Mouse (Mus musculus) liver (tissue): ENCODE results near the gene Kcna7.
"Not testable (repeated sequence)": the region's sequence is repeated elsewhere in the genome, so short reads cannot be mapped to it uniquely, and the experiment has no call there.

Experiments
- DNase-seq: peaks from one replicate; pipeline ENCODE4 v3.0.0-alpha.2; 2020; ENCODE audit warnings: mixed read lengths

The Kcna7 gene

DNA sequence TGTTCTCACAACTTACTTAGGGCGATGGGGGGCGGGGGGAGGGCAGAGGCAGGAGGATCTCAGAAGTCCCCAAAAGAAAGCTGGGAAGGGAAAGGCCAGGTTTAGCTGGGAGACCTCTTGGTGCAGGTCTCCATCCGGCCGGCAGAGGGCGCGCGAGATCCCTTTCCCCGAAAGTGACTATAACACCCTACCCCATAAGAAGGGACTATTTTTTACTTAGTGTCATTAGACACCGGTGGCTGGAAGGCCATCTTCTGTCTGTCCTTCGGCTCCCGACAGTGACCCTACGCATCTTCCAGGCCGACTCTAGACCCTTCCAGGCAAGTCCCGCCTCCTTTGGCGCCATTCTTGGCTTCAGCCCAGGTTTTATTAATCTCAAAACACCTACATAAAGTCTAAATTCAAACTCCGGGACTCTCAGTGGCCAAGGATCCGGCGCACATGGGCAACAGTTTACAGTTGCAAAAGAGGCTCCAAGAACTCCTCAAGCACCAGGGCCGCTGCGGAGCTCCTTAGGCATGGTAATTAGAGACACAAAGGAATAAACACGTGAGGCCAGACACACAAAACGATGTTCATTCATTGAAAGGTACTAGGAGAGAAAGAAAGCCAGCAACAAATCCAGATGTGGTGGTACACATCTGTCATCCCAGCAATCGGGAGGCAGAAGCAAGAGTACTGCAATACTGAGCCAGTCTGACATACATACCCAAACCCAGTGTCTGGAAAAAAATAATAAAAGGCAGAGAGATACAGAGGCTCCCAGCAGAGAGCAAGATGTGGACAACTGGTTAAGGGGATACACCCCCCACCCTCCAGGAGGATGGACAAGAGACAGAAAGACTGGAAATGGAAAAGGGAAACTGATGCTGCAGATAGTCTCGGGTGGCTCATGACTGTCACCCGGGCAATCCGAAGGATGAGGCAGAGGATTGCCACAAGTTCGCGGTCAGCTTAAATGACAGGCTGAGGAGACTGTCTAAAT is at the start of gene Kcna7:
Gene Kcna7, plus strand, starts transcription at position 563 of the 985 bp plus-strand sequence.
- peak; percentile 63 for DNase-seq

DNA sequence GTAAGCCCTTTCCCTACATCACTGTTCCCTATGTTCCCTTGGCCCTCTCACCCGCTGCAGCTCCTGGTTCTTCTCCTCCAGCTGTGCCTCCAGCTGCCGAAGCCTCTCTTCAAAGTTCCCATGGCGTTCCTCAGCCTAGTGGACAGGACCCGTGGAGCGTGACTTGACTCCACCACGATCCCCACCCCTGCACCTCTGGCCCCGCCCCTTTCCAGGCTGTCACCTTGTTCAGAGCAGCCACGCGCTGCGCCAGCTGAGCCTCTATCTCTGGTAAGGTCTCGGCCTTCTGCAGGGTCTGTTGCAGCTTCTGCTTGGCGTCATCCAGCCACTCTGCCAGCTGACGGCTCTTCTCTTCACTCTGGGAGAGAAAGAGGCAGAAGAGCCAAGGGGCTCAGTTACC is 49.4 kb upstream of the Kcna7 start:
- DNase-seq: no peak

DNA sequence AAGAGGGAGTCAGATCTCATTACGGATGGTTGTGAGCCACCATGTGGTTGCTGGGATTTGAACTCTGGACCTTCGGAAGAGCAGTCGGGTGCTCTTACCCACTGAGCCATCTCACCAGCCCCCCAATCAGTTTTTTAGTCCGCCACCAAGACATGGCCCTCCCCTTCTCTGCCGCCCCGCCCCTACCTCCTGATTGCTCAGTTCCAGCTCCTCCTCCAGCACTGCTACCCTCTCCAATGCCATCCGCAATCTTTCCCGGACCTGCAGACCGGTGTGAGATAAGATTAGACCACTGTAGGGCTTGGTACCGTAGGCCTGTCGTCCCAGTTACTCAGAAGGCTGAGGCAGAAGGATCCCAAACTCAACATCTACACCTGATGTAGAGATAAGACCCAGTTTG is 46.4 kb upstream of the Kcna7 start:
- DNase-seq: not testable (repeated sequence)

DNA sequence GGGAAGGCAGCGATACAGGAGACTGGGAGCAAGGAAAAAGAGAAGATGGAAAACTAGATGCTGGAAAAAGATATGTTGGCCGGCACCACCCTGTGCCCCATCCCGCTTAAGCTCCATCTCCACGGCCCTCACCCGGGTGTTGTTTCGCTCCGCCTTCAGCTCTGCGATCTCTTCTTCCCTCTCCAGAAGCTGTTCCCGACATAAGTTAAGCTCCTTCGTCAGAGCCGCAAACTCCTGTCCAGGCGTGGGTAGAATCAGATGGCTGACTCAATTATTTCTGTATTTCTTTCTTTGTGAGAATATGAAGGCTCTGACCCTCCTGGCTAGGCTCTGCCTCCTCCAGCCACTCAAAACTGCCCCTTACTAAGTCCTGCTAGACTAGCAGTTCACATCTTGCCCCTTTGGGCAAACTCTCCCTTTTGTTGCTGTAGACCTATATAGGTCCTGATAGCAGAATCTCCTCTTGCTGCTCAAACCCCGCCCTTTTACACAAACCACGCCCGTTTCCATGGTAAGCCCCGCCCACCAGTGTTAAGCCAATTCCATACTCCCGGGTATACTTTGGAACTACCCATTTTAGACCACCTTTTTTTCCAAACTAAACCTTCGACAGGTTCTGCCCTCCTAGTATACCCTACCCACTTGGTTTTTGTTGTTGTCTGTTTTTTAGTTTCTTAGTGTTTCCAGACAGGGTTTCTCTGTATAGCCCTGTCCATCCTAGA is 44.9 kb upstream of the Kcna7 start:
- peak; percentile 50 for DNase-seq

DNA sequence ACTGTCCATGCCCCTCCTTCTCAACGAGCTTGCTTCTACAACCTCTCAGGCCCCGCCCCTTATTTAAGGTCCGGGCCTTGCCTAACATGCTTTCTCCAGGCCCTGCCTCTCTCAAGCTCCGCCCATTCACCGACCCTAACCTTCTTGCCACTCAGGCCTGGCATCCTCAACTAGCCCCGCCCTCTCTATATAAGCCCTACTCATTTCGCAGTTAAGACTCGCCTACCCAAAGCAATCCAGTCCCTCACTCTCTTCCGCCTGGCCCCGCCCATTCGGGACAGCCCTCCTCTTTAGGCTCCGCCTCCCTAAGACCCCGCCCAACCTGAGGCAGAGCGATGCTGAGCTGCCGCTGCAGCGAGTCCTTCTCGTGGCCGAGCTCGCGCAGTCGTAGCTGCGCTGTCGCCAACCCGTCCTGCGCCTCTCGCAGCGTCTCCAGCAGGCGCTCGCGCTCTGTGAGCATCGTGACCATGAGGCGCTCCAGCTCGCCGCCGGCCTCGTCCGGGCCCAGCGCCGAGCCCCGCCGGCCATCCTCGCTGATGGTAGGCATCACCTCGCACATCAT is 44.1 kb upstream of the Kcna7 start:
- peak; percentile 85 for DNase-seq

DNA sequence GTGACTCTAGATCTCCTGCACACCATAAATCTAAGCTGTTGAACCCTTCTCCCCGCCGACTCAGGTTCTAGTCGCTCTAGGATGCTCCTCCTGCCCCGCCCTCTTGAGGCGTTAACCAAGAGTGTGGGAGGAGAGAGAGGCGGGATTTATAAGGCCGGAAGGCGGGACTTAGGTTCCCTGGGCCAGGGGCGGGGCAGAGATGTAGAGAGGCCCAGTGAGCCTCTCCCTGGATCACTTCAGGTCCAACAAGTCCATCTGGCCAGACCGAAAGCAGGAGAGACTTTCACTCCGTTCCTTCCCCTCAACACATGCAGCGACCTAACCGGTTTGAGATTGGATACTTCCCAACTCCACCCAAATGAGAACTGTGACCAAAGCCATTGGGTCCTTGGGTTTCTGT is 42.7 kb upstream of the Kcna7 start:
- peak; percentile 79 for DNase-seq

DNA sequence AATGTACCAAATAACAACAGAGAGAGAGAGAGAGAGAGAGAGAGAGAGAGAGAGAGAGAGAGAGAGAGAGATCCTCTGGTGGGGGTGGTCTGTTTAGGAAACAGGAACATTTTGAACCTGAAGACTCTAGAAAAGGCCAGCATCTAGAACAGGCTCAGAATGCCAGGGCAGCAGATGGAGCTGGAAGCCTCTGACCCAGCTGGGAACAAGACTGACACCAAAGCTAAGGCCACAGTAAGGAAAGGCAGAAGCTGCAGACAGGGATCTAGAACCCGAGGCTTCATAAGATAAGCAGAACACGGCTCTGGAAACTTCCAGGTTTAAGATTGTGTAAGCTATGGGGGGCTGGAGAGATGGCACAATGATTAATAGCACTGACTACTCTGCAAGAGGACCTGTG is 41.5 kb upstream of the Kcna7 start:
- no peak for DNase-seq

DNA sequence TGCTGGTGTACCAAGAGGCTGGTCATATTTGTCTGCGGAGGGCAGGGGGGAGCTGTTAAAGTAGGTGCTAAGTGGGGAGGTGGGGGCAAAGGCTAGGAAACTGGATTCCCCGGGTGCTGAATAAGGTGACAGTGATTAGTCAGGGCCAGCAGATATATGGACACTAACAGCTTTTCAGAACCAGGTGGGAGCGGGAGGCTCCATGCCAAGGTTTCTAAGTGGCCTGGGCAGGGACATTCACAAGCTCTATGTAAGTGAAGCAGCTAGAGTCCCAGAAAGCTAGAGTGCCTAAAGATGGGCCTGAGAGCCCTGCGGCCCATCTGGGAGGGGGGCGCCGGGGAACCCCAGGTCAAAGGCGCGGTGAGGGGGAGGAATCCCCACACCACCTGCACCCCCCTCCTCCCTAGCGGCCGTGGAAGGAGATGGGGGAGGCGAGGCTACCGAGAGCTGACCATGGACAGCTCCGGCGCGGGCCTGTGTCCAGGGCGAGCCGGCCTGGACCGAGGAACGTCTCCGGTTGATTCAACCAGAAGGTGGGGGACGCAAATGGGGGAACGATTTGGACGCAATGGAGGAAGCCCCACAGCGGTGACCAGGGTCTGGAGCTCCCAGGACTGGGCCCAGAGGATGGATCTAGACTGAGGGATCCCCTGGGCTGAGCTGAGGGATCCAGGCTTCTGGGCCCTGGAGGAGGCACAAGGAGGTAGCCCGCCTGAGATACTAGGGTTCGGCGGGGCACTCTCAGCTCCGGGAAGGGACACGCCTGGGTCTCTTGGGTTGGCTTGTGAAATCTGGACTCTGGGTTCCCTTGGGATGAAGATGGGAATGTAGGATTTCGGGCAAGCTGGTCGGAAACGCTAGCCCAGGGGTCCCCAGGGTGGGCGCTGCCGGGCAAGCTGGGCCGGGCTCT is 39.5 kb upstream of the Kcna7 start:
- no peak for DNase-seq

DNA sequence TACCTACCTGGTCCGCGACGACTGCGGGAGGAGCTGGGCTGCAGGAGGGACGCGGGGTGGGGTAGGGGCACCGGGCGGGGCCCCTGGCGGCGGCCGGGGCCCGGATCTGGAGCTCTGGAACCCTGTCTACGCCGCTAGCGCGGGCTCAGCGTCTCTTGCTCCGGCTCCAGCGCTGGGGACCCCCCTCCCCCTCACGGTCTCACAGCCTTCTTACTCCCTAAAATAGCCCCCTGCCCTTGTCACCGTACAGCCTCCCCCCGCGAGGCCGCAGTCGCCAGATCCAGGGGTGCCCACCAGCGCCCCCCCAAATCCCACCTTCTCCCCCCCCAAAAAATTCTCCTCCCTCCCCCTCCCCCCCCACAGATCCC is 38.8 kb upstream of the Kcna7 start, which contains the start of gene Ppfia3:
Gene Ppfia3, minus strand, starts transcription at position 368 of the 368 bp plus-strand sequence.
- no peak for DNase-seq

DNA sequence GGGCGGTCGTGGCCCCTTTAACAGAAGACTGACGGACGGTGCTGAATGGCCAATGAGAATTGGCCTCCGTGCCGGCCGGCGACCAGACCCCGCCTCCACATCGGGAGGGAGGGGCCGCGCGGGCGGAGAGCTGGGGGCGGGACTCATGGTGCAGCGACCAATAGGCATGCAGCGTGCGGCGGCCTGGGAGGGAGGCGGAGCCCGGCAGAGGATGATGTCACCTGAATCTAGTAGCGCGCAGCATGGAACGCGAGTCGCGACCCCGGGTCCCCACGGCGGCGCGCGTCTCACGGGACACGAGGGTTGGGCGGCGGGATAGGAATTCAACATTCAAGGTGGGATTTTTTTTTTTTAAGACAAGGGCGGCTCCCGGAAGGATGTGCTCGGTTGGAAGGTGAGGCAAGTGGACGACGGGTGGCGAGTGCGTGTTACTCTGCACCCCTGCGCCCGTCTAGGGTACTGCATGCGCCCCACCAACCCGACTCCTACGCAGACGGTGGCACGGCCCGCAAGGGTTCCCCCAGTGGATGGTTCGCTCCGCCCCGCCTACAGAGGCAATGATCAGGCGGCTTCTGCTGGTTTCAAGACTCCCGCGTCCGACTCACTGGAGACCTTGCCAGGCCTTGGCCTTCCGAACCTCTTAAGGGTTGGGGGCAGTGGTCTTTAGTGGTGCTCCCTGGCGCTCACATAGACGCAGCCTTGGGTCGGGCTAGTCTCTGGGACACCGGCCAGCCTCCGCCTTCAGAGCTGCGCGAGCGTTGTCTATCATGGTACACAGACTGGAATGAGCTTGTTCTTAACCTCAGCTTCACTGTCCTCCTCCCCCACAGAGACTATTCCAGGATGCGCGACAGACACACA is 38.2 kb upstream of the Kcna7 start:
- peak; percentile 97 for DNase-seq

DNA sequence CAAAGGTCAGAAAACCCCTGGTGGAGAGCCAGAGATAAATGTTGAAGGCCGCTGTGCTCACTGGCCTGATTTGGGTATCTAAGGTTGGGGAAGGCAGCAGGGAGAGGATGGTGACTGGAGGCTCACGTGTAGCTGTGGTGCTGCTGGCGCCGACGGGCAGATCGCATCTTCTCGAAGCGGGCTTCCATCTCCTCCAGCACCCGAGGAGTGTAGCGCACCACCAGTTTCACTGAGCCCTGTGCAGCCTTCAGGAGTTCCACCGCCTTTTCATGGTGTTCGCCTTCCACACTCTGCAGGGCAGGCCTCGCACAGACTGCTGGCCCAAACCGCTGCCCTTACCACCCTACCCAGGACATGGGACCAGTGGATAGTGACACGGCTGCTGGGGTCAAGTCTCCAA is 37.3 kb upstream of the Kcna7 start:
- DNase-seq: no peak

DNA sequence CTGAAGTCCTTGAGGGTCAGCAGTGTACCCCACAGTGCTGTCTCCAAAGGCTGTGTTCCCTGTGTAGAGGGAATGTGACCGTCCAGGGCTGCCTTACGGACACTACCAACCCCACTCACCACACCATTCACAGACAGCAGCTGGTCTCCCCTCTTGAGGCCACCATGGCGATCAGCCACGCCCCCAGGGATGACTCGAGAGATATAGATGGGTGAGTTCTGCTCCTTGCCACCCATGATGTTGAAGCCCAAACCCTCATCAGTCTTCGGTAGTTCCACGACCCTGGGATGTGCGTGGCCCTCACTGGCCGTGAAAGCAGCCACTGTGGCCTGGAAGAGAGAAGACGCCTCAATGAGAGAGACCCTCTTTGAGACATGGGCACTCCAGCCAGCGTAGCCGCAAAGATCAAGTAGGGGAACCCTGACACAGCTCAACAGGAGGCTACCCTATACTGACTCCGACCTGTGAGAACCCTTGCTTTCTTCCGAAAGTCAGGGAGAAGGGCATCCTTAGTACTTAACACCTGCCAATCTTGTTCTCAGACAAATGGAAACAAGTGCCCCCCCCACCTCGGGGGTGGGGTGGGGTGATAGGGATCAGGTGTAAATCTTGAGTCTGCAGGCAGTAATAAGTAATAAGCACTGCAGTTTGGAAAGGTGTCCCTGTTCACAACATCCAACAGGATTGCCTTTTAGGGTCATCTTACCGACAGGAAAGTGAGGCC is 36.3 kb upstream of the Kcna7 start:
- no peak for DNase-seq

DNA sequence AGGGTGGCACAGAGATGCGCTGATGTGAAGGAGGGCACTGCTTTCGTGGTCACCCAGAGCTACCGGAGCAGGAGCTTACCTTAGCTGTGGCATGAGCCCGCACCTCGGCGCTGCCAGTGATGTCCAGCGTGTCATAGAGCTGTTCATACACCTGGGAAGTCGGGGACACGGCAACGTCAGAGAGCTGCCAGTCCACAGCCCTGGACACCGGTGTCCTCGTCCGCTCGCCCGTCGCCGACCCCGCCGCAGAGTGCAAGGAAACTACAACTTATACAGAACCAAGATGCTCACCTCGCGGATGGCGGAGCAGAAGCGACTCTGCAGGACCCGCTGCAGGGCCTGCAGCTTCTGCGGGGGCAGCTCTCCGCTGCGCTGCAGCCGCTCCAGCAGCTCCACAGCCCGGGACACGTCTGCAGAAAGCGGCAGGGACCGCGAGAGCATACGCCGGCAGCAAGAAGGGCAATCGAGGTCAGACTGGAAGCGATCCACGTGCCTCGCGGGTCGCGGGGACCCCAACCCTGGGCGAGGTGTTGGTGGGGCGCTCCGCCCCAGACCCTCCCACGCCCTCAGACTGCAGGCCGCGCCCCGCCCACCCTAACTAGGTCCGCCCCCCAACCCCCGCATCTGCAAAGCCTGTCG is 35.5 kb upstream of the Kcna7 start:
- no peak for DNase-seq

DNA sequence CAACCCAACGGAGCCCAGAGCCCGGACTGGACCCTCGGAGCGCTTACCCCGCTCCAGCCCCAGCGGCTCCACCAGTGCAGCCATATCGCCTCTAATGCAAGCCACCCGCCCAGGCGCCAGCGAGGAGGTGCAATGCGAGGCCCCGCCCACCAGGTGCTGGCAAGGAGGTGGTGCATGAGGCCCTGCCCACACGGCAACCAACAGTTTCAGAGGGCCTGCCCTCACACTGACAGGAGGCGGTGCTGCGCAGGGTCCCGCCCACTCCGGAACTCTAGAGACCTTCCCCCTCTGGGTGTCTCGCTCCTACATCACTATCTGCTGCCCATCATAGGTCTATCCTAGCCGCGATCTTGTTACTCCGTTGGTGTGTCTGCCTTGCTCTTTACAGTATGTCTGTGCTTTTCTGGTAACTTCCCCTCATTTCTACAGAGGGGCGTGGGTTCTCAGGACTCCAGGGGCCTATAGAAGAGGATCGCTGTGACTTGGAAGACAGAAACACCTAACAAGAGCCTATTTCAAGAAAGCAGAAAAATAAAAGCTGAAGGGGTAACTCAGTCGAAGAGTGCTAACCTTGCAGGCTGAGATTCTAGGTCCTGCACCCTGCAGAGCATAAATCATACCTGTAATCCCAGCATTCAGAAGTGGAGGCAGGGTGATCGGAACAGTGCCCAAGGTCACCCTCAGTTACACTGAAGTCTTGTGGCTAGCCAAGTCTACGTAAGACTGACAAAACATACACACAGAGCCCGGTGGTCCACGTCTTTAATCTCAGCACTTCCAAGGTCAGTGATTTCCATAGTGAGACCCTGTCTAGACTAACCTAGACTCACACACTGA is 34.8 kb upstream of the Kcna7 start, which contains the start of gene Lin7b:
Gene Lin7b, minus strand, starts transcription at position 109 of the 837 bp plus-strand sequence.
- peak; percentile 94 for DNase-seq

DNA sequence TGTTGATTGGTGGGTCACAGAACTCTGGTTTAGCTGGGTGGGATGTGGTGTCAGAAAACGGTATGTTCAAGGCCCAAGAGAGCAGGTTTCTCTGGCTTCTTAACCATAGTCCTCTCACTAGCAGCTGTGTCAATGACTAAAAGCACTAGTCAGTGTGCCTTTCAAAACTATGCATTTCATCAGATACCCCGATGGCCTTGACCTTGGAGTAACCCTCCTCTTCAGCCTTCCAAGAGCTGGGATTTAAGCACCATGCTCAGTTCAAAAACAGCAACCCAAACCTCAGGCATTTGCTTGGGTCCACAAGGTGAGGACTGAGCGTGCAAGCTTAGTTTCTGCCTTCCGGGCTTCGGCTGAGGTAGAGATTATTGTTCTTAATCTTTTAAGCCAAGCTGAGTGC is 33.1 kb upstream of the Kcna7 start:
- DNase-seq: no peak

DNA sequence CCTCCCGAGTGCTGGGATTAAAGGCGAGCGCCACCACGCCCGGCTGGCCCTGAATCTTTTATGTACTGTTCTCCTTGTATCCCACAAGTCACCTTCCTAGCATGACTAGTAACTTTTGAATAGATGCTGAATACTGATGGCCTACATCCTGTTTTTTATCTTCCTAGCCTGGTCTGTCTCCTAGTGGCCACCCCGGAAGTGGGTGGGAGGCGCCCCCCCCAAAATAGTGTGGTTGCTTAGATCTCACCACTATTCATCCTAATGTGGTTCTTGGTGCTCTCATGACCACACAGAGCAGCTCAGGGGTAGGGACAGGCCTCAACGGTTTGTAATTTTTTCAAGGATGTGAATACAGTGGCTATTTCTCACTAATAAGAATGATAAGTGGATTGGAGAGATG is 30.8 kb upstream of the Kcna7 start:
- DNase-seq: no peak

DNA sequence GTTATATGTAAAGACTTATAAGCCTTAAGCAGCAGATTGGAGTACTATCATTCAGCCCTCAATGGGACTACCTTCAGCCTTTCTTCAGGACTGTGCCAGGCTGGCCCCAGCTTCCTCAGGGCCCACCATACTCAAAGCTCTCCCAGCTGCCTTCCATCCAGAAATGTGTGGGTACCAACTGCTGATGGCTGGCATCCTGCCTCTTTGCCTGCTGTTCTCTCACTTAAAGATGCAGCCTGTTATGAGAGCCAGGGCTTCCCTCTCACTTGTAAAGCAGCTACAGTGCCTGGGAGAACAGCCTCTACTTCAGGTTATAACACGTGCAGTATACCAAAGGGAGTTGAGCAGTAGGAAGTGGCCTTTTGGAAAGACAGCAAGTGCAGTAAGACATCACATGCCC is 29.4 kb upstream of the Kcna7 start:
- DNase-seq: no peak

DNA sequence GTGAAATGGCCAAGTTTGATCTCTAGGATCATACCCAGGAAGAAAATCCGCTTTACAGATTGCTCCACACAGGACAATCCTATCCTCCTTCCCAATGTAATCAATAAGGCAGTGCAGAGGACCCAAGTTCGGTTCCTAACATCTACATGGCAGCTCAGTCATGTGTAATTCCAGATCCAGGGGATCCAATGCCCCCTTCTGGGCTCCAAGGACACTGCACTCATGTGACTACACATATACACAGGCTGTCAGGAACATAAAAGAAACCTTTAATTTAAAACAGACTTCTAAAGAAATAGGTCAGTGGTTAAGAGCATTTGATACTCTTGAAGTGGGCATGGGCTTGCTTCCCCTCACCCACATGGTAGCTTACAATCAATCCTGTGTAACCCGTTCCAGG is 19.4 kb upstream of the Kcna7 start:
- DNase-seq: no peak

DNA sequence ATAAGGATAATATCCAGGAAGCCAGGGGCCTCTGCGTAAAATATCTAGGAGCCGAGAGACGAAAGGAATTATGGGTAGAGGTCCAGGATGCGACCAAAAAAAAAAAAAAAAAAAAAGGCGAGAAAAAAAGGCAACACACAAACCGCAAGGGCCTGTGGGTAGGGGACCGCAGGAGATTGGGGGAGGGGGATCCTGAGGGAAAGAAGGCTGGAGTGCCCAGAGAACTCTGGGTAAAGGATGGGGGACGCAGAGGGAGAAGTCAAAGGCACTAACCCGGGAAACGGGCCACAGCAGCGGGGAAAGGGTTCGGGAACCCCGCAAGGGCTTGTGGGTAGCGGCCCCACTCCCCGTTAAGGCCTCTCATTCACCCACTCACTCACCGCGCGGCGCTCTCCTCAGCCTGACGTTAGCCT is 10.3 kb upstream of the Kcna7 start:
- no peak for DNase-seq
